Mouse (Mus musculus) heart, postnatal 0 days (tissue): ENCODE measurements around the gene Fzd7.

Experiments
- CTCF ChIP-seq: IDR thresholded peaks from 2 replicates; pipeline ENCODE4 v1.5.1; 2016; ENCODE audit warnings: antibody characterized with exemption, control low read depth, low read depth
- EP300 ChIP-seq: IDR thresholded peaks from 2 replicates; pipeline ENCODE4 v1.6.1; 2016; ENCODE audit warnings: antibody characterized with exemption, low read depth

DNA sequence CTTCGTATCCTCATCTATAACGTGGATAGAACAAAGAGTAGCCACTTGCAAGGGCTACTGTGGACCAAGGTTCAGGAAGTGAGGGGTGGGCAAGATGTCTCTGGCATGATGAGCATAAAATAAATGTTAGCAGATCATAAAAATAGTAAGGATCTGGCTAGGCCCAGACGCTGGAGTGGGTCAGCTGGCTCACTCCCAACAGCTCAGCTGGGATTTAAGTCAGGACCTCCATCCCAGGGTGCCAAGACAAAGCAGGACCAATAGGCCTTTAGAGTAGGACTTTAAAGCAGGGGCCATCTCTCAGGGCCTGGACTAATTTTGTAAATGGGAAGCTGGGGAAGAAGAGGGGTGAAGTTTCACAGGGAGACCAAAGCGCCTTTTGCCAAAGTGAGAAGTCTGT, 11.5 kb upstream of the Fzd7 start:
- no peak for TF ChIP-seq CTCF
- no peak for TF ChIP-seq EP300
